Mouse (Mus musculus): ENCODE data around the gene Zc3h7a. TPM values are rescaled to one million over a fixed set of nuclear protein-coding genes. Genes with fewer than 3 reads are reported as not detected.
"Not testable (repeated sequence)": the region's sequence is repeated elsewhere in the genome, so short reads cannot be mapped to it uniquely, and the experiment has no call there.

The Zc3h7a gene
- total RNA-seq, 2 experiments from 2014 or later, result 28.0 to 29.8 TPM

GRCm38 (mm10) chr16:11157721-11158120, 18.5 kb downstream of the Zc3h7a start:
- intact Hi-C loops (cut with DNase I), result not testable (repeated sequence)

GRCm38 (mm10) chr16:11154500-11154899, 21.7 kb downstream of the Zc3h7a start:
- DNase-seq (ENCODE audit: low spot score), result no peak
- intact Hi-C loops (cut with DNase I), result no loop called here

More at GRCm38 (mm10) chr16:11157721-11158120, 18.5 kb downstream of the Zc3h7a start:
- DNase-seq (ENCODE audit: low spot score), result not testable (repeated sequence)

GRCm38 (mm10) chr16:11143706-11144483, 32.3 kb downstream of the Zc3h7a start:
- intact Hi-C loops (cut with DNase I), result not testable (repeated sequence)
- DNase-seq (ENCODE audit: low spot score), result peak; percentile 100

- peak; percentile 99 for DNase-seq (ENCODE audit: low spot score)
- intact Hi-C loops (cut with DNase I), result loop anchor here (1.0 to 10.0 kb wide), 5 partner anchors 41 to 590 kb away; partner anchors contain the start of genes Clec16a, Dexi, Gspt1 and Snx29
Measured at GRCm38 (mm10) chr16:11134348-11135344, 41.5 kb downstream of the Zc3h7a start, which contains the start of gene Txndc11. Gene Txndc11, minus strand, starts transcription at chr16:11134650.

GRCm38 (mm10) chr16:11133476-11134347, 42.5 kb downstream of the Zc3h7a start:
- intact Hi-C loops (cut with DNase I), result loop anchor here (1.0 to 10.0 kb wide), 5 partner anchors 42 to 589 kb away; partner anchors contain the start of genes Clec16a, Dexi, Gspt1 and Snx29
- DNase-seq (ENCODE audit: low spot score), result peak; percentile 1

- no peak for DNase-seq (ENCODE audit: low spot score)
- intact Hi-C loops (cut with DNase I), result loop anchor here (5.0 to 10.0 kb wide), 4 partner anchors 61 to 588 kb away; partner anchors contain the start of genes Clec16a, Dexi, Gspt1 and Snx29
Measured at GRCm38 (mm10) chr16:11132839-11133238, 43.4 kb downstream of the Zc3h7a start.

GRCm38 (mm10) chr16:11128301-11128700, 47.9 kb downstream of the Zc3h7a start:
- intact Hi-C loops (cut with DNase I), result no loop called here
- no peak for DNase-seq (ENCODE audit: low spot score)

- DNase-seq (ENCODE audit: low spot score), result no peak
- intact Hi-C loops (cut with DNase I), result no loop called here
Measured at GRCm38 (mm10) chr16:11125371-11125770, 50.8 kb downstream of the Zc3h7a start.

GRCm38 (mm10) chr16:11124110-11124509, 52.1 kb downstream of the Zc3h7a start:
- DNase-seq (ENCODE audit: low spot score), result no peak
- intact Hi-C loops (cut with DNase I), result loop anchor here (5.0 kb wide), 1 partner anchor 42 kb away; no protein-coding TSS in a partner anchor

- intact Hi-C loops (cut with DNase I), result loop anchor here (5.0 kb wide), 1 partner anchor 40 kb away; no protein-coding TSS in a partner anchor
Measured at GRCm38 (mm10) chr16:11122625-11123024, 53.6 kb downstream of the Zc3h7a start.

GRCm38 (mm10) chr16:11109198-11109740, 66.9 kb downstream of the Zc3h7a start:
- DNase-seq (ENCODE audit: low spot score), result no peak
- intact Hi-C loops (cut with DNase I), result loop anchor here (1.0 kb wide), 1 partner anchor 73 kb away; no protein-coding TSS in a partner anchor

More at GRCm38 (mm10) chr16:11122625-11123024, 53.6 kb downstream of the Zc3h7a start:
- no peak for DNase-seq (ENCODE audit: low spot score)

- intact Hi-C loops (cut with DNase I), result no loop called here
- DNase-seq (ENCODE audit: low spot score), result no peak
Measured at GRCm38 (mm10) chr16:11104905-11105304, 71.3 kb downstream of the Zc3h7a start.

GRCm38 (mm10) chr16:11097301-11097700, 78.9 kb downstream of the Zc3h7a start:
- intact Hi-C loops (cut with DNase I), result loop anchor here (5.0 kb wide), 1 partner anchor 40 kb away; no protein-coding TSS in a partner anchor
- DNase-seq (ENCODE audit: low spot score), result no peak

- intact Hi-C loops (cut with DNase I), result loop anchor here (5.0 kb wide), 1 partner anchor 57 kb away; no protein-coding TSS in a partner anchor
- no peak for DNase-seq (ENCODE audit: low spot score)
Measured at GRCm38 (mm10) chr16:11093717-11094386, 82.3 kb downstream of the Zc3h7a start.

GRCm38 (mm10) chr16:11092523-11092922, 83.7 kb downstream of the Zc3h7a start:
- no peak for DNase-seq (ENCODE audit: low spot score)
- intact Hi-C loops (cut with DNase I), result loop anchor here (5.0 kb wide), 1 partner anchor 55 kb away; no protein-coding TSS in a partner anchor

- DNase-seq (ENCODE audit: low spot score), result no peak
- intact Hi-C loops (cut with DNase I), result loop anchor here (5.0 kb wide), 1 partner anchor 55 kb away; no protein-coding TSS in a partner anchor
Measured at GRCm38 (mm10) chr16:11092061-11092460, 84.1 kb downstream of the Zc3h7a start.

- no peak for DNase-seq (ENCODE audit: low spot score)
- intact Hi-C loops (cut with DNase I), result loop anchor here (2.0 to 5.0 kb wide), 2 partner anchors 18 to 54 kb away; no protein-coding TSS in a partner anchor
Measured at GRCm38 (mm10) chr16:11090836-11091570, 85.2 kb downstream of the Zc3h7a start.
